Mouse (Mus musculus): ENCODE data around the gene Cd80.
A peak's percentile ranks its signal among the peaks of the same experiment; 100 is the strongest.

The Cd80 gene

GRCm38 (mm10) chr16:38448458-38448857 is 6.9 kb upstream of the Cd80 start:
- DNase-seq (ENCODE audit: low read depth), result no peak

DNA sequence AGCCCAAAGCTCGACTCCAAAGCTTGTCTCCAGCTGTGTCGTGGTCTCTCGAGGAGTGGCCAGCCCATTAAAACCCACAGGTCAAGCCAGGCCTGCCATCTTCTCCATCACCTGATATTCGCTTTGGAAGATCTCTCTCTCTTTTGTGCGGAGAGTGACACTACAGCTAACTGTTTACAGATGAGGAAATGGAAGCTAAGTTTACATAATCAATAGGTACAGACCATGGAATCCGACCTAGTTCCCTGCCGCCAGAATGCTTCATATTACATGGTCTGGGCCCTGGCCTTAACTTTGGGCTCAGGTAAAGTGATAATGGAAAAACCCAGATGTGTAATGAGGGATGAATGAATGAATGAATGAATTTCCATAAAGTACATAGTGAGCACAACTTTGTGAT is 4.7 kb upstream of the Cd80 start:
- DNase-seq (ENCODE audit: low read depth), result no peak

- peak; percentile 51 for DNase-seq (ENCODE audit: low read depth)
Measured at GRCm38 (mm10) chr16:38451421-38452205, 3.7 kb upstream of the Cd80 start.

DNA sequence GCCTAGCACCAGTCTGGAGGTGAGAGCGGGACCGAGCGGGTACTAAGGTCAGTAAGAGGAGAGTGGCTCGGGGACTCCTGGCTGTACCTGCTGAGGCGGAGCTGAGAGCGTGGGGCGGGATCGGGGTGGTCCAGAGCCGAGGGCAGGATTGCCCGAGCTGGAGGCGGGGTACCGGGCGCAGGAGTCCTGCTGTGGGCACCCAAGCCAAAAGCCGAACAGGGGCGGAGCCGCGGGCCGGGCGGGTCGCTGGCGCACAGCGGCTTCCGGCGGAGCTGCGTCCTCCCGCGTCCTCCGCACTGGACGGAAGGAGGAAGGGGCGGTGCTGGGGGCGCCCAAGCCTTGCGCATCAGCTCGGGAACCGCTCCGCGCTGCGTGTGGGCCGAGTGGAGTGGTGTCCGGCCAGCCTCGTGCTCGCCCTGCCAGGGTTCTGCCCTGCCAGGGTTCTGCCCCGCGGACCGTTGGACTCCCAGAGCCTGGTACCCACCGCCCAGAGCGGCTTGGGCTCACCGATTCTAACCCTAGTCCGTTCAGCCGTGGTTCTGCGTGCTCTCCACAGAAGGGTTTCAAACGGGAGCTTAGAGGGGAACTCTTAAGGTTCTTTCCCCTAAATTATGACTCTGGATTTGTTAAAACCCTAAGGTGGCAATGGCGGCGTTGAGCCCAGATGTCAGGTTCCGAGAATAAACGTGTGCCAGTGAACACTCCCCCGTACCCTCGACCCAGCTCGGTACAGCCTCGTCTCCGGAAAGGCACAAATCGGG is 2.7 kb upstream of the Cd80 start, which contains the start of gene Adprh:
Gene Adprh (minus strand): TSS at position 262 of the 761 bp plus-strand sequence.
- peak; percentile 94 for DNase-seq (ENCODE audit: low read depth)

DNA sequence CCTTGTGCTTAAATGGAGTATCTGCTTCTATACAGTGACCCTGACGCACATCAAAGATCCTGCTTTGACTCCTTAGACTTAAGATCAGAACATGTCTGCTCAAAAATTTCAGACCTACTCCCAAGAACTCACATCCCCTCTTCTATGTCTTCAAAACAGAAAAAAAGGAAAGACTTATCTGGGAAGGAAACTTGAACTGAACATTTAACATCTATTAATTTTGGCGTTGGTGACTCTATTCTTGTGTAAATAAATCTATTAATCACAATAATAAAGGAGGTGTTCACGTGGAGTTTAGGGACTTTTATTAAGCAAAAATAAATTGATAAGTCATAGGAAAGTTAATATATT is 2.2 kb upstream of the Cd80 start:
- DNase-seq (ENCODE audit: low read depth), result no peak

DNA sequence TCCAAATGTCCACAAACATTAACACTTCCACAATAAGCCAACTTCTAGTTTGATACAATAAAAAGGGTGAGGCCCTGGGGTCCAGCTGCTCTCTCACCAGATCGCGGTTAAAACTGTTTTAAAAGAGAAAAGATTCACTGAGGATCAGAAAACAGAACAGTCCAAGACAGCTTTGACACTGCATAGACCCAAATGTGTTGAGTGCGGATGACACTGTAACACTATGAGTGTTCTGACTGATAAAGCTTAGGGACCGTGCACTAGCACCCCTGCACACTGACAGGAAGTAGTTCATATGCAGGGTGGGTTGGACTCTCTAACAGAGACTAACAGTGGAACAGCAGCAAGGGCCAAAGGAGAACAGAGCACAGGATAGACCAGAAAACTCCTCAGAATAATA is 1.4 kb upstream of the Cd80 start:
- no peak for DNase-seq (ENCODE audit: low read depth)

DNA sequence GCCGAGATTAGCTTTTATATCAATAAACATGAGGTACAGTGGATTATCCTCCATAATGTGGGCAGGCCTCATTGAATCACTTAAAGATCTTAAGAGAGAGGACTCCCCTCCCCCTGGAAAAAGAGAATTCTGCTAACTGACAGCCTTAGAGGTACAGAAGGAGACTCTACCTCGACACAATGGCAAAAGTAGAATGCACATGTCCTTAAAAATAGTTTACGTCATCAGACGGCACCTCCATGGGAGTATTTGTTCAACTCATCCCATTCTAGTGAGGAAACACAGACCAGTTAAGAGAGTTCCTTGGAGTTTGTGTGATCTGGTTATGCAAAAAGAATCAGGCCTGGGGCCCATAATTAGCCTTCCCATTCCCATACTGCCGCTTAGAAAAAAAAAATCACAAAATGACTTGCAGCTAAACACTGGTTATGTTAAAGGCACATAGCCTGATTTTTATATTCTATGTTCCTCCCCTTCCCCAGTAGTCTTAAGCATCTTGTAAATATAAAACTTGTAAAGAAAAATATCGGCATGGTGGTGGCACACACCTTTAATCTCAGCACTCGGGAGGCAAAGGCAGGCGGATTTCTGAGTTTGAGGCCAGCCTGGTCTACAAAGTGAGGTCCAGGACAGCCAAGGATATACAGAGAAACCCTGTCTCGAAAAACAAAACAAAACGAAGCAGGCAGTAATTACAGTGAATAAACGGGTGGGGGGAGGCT is 667 bp upstream of the Cd80 start:
- no peak for DNase-seq (ENCODE audit: low read depth)

- DNase-seq (ENCODE audit: low read depth), result no peak
Measured at GRCm38 (mm10) chr16:38456812-38457567, 1.6 kb downstream of the Cd80 start.

GRCm38 (mm10) chr16:38458600-38459280 is 3.4 kb downstream of the Cd80 start:
- DNase-seq (ENCODE audit: low read depth), result peak; percentile 43

DNA sequence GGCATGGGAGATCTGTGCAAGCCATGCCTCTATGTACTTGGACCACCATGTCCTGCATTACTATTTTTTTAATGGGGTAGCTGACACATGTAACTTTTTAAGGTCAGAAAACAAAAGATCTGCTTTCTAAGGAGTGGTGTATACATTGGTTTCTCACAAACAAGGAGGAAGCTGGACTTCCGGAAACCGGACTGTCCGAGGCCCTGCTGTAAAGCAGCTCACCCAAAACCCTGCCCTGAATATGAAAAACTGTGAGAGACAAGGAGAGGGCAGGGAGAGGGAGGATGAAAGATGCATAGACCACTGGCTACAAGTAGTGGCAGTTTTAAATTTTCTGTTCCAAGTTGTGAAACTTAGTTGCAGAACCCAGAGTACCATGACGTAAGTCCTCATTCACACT is 4.6 kb downstream of the Cd80 start:
- DNase-seq (ENCODE audit: low read depth), result no peak

DNA sequence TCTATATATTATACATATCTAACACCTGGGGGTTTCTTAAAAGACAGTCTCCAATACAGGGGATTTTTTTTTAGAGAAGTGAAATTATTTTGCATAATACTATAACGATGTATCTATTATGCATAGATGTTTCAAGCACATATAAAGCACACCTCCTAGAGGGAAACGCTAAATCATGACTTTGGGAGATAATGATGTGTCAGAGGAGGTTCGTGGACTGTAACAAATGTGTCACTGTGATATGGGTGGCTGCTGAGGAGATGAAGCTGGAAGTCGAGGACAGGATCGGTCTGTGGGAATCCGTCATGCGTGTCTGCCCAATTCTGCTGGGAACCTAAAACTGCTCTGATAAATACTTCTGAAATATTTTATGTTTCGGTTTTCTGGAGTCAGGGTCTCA is 6.4 kb downstream of the Cd80 start:
- no peak for DNase-seq (ENCODE audit: low read depth)

GRCm38 (mm10) chr16:38462161-38462560 is 6.8 kb downstream of the Cd80 start:
- DNase-seq (ENCODE audit: low read depth), result no peak

GRCm38 (mm10) chr16:38463305-38463704 is 7.9 kb downstream of the Cd80 start:
- DNase-seq (ENCODE audit: low read depth), result no peak

GRCm38 (mm10) chr16:38466089-38466488 is 10.7 kb downstream of the Cd80 start:
- peak; percentile 9 for DNase-seq (ENCODE audit: low read depth)

- DNase-seq (ENCODE audit: low read depth), result no peak
Measured at GRCm38 (mm10) chr16:38467091-38467916, 11.9 kb downstream of the Cd80 start.

DNA sequence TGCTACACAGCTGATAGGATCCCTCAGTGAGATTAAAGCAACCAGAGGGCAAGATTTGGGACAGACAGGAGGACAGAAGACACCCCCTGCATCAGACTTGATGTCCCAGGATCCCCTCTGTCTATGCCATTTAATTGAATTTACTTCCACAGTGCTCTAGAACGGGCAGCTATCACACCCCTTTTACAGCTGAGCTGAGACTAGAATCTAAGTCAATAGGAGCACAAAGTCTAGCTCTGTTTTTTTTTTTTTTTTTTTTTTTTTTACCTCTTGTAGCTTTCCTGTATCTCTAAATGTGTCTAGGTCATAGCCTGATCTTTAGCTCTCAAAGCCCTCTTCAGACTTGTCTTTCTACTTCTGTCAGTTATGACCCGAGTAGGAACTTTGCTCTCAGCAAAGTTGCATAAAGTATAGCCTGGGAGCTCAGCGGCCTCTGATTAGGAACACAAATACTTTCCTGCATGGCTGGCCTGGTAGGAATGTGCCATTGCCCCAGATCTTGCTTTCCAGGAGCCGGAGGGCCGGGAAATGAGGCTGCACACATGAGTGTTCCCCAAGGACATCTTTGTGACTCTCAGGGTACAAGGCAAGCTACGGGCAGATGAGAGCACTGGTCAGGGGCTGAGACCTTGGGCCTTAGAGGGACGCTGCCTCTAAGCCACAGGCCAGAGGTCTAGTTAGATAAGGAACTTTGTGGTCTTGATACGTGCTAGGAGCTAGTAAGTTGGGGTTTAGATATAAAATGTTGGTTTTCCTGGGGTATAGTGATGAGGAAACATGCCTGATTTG is 12.8 kb downstream of the Cd80 start:
- DNase-seq (ENCODE audit: low read depth), result no peak

GRCm38 (mm10) chr16:38468706-38469018 is 13.3 kb downstream of the Cd80 start:
- peak; percentile 12 for DNase-seq (ENCODE audit: low read depth)

- DNase-seq (ENCODE audit: low read depth), result no peak
Measured at GRCm38 (mm10) chr16:38469437-38469836, 14.1 kb downstream of the Cd80 start.

- no peak for DNase-seq (ENCODE audit: low read depth)
Measured at GRCm38 (mm10) chr16:38471697-38472506, 16.5 kb downstream of the Cd80 start.

Measured in NIH3T3 (cell line).